Mouse (Mus musculus) limb, embryonic 11.5 days (tissue): ENCODE data around the gene Adh6b. TPM values are rescaled to one million over a fixed set of nuclear protein-coding genes. Genes with fewer than 3 reads are reported as not detected.

ENCODE experiments used
- ATAC-seq: fragments of 200-750 bp; cut with Nextera tagmentation; 2 replicates; pipeline ENCODE4 v1.8.0; 2017; ENCODE audit warnings: low read depth; ENCODE audit not compliant: insufficient number of reproducible peaks, low FRiP score, low TSS enrichment
- DNase-seq: peaks from one replicate; pipeline ENCODE4 v3.0.0-alpha.2; 2015; ENCODE audit warnings: low spot score
- H3K27ac ChIP-seq: fragments of 300-500 bp; sonication (generic); replicated peaks from 2 replicates; pipeline ENCODE4 v1.5.1; 2014; ENCODE audit warnings: low read depth, mild to moderate bottlenecking, low read length
- H3K27me3 ChIP-seq: fragments of 300-500 bp; sonication (generic); 2 replicates; pipeline ENCODE4 v1.6.1; 2014; ENCODE audit warnings: mild to moderate bottlenecking, low read length, mixed read lengths; ENCODE audit not compliant: control insufficient read depth, insufficient read depth
- H3K36me3 ChIP-seq: fragments of 300-500 bp; sonication (generic); 2 replicates; pipeline ENCODE4 v1.6.1; 2014; ENCODE audit warnings: mild to moderate bottlenecking, low read length, moderate library complexity, mixed read lengths; ENCODE audit not compliant: control insufficient read depth, insufficient read depth
- H3K4me1 ChIP-seq: fragments of 300-500 bp; sonication (generic); 2 replicates; pipeline ENCODE4 v1.6.1; 2014; ENCODE audit warnings: low read length, mixed read lengths; ENCODE audit not compliant: control insufficient read depth, insufficient read depth
- H3K4me2 ChIP-seq: fragments of 300-500 bp; sonication (generic); 2 replicates; pipeline ENCODE4 v1.6.1; 2014; ENCODE audit warnings: low read depth, mild to moderate bottlenecking, moderate library complexity; ENCODE audit not compliant: severe bottlenecking
- H3K4me3 ChIP-seq: fragments of 300-500 bp; sonication (generic); 2 replicates; pipeline ENCODE4 v1.5.1; 2014; ENCODE audit warnings: low read depth, low read length
- H3K9ac ChIP-seq: fragments of 300-500 bp; sonication (generic); 2 replicates; pipeline ENCODE4 v1.6.1; 2014; ENCODE audit warnings: mild to moderate bottlenecking, low read length
- H3K9me3 ChIP-seq: fragments of 300-500 bp; sonication (generic); 2 replicates; pipeline ENCODE4 v1.6.1; 2016; ENCODE audit warnings: low read length; ENCODE audit not compliant: control insufficient read depth
- WGBS: fragments of 180-500 bp; shearing (Covaris S2); extraction: QIAGEN DNeasy Blood & Tissue Kit; methylation state at CpG from one replicate; pipeline ENCODE4 v1.1.7; 2014; 5-methylcytosine and 5-hydroxymethylcytosine counted together
- polyA plus RNA-seq: library from polyadenylated mRNA; unstranded; fragments of >200 nt; fragmentation: Nextera tagmentation; extraction: Ambion mirVana; gene quantifications from 2 replicates; pipeline ENCODE4 v1.2.1, GENCODE M21; 2014

Adh6b gene
- polyA plus RNA-seq, 1 experiment from 2014 or later: 0.45 TPM

- Histone ChIP-seq H3K27ac (no peak overlapping the region), H3K9me3 (no peaks in the 10 kb centered on the region), H3K36me3 (no peaks in the 10 kb centered on the region), H3K27me3 (no peaks in the 10 kb centered on the region), H3K4me2 (no peak overlapping the region), H3K9ac (no peak overlapping the region), H3K4me1 (no peaks in the 10 kb centered on the region), H3K4me3 (no peak overlapping the region)
- DNase-seq (no peak), ATAC-seq (no peak)
- WGBS: 55% methylated on average over 3 of the region's 3 CpGs
These were observed 5.3 kb upstream of the Adh6b start for GRCm38 (mm10) chr3:138336104-138336754.

DNA sequence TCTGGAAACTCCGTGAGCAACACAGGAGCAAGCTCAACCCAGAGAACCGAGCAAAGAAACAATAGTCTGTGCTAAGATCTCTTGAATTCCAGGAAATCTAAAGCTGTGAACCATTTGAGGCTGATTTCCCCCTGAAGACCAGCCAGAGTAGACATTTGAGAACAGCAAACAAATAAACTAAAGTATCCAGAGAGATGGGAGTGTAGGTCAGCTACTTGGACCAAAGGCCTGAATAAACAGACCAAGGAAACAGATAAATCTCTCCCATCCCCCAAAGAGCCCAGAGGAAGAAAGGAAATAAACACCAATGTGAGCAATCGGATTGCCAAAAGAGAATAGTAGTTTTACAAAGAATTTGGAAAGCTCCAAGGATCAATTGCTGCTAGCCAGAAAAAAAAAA is 5.5 kb downstream of the Adh6b start:
- Histone ChIP-seq H3K36me3 (no peaks in the 10 kb centered on the region), H3K4me1 (no peaks in the 10 kb centered on the region), H3K27ac (no peak overlapping the region), H3K9ac (no peak overlapping the region), H3K4me3 (no peak overlapping the region), H3K9me3 (no peaks in the 10 kb centered on the region), H3K27me3 (no peaks in the 10 kb centered on the region), H3K4me2 (no peak overlapping the region)
- no peak for DNase-seq
- ATAC-seq: no peak
- WGBS: 63% methylated on average over 3 of the region's 3 CpGs

- 93% methylated on average over 11 of the region's 11 CpGs for WGBS
- no peaks in the 10 kb centered on the region for H3K27me3 ChIP-seq
- H3K4me3 ChIP-seq: no peak overlapping the region
- no peaks in the 10 kb centered on the region for H3K9me3 ChIP-seq
- no peaks in the 10 kb centered on the region for H3K4me1 ChIP-seq
- DNase-seq (no peak), ATAC-seq (no peak)
- no peak overlapping the region for H3K9ac ChIP-seq
- no peaks in the 10 kb centered on the region for H3K36me3 ChIP-seq
- no peak overlapping the region for H3K4me2 ChIP-seq
- no peak overlapping the region for H3K27ac ChIP-seq
These were observed 10.6 kb downstream of the Adh6b start for GRCm38 (mm10) chr3:138352012-138352809.

GRCm38 (mm10) chr3:138358856-138359255 is 17.3 kb downstream of the Adh6b start:
- no peaks in the 10 kb centered on the region for H3K9me3 ChIP-seq
- H3K27ac ChIP-seq: no peak overlapping the region
- no peaks in the 10 kb centered on the region for H3K27me3 ChIP-seq
- no peak overlapping the region for H3K4me2 ChIP-seq
- WGBS: 84% methylated on average over 7 of the region's 7 CpGs
- H3K4me1 ChIP-seq: no peaks in the 10 kb centered on the region
- no peak overlapping the region for H3K4me3 ChIP-seq
- ATAC-seq (no peak), DNase-seq (no peak)
- H3K9ac ChIP-seq: no peak overlapping the region
- H3K36me3 ChIP-seq: no peaks in the 10 kb centered on the region

- DNase-seq: no peak
- WGBS: 88% methylated on average over 4 of the region's 4 CpGs
- H3K27me3 ChIP-seq: no peaks in the 10 kb centered on the region
These were observed 19.1 kb downstream of the Adh6b start for GRCm38 (mm10) chr3:138360721-138361120.

GRCm38 (mm10) chr3:138362920-138363319 is 21.3 kb downstream of the Adh6b start:
- Histone ChIP-seq H3K4me2 (no peak overlapping the region), H3K27me3 (no peaks in the 10 kb centered on the region), H3K9me3 (no peaks in the 10 kb centered on the region), H3K9ac (no peak overlapping the region), H3K27ac (no peak overlapping the region), H3K36me3 (no peaks in the 10 kb centered on the region), H3K4me1 (no peaks in the 10 kb centered on the region), H3K4me3 (no peak overlapping the region)
- ATAC-seq: no peak
- DNase-seq: no peak
- 84% methylated on average over 2 of the region's 2 CpGs for WGBS

More at GRCm38 (mm10) chr3:138360721-138361120, 19.1 kb downstream of the Adh6b start:
- H3K4me3 ChIP-seq: no peak overlapping the region
- no peak overlapping the region for H3K4me2 ChIP-seq
- no peaks in the 10 kb centered on the region for H3K4me1 ChIP-seq
- no peak for ATAC-seq
- no peaks in the 10 kb centered on the region for H3K36me3 ChIP-seq
- H3K27ac ChIP-seq: no peak overlapping the region
- H3K9me3 ChIP-seq: no peaks in the 10 kb centered on the region
- H3K9ac ChIP-seq: no peak overlapping the region

GRCm38 (mm10) chr3:138366181-138366580 is 24.6 kb downstream of the Adh6b start:
- DNase-seq (no peak), ATAC-seq (no peak)
- no peaks in the 10 kb centered on the region for H3K27me3 ChIP-seq
- H3K9ac ChIP-seq: no peak overlapping the region
- 70% methylated on average over 2 of the region's 2 CpGs for WGBS
- H3K4me2 ChIP-seq: no peak overlapping the region
- no peak overlapping the region for H3K4me3 ChIP-seq
- H3K9me3 ChIP-seq: no peaks in the 10 kb centered on the region
- H3K36me3 ChIP-seq: no peaks in the 10 kb centered on the region
- no peaks in the 10 kb centered on the region for H3K4me1 ChIP-seq
- no peak overlapping the region for H3K27ac ChIP-seq

DNA sequence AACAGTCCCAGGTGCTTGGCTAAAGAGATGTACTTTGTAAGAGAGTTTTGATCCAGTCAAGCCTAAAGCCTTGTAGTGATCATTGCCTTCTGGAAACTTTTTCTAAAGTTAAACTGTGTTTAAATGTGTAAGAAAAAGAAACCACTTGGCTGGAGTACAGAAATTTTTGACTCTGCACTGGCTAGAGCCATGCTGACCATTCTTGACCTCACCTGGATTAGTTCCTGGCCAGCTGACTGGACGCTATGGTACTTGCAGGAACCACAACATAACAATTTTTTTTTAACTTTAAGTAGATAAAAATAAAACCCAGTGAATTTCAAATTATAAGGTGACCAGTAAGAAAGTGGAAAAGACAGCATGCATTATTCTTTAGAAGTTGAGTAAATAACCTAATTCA is 28.0 kb downstream of the Adh6b start:
- DNase-seq: no peak
- Histone ChIP-seq H3K9me3 (no peaks in the 10 kb centered on the region), H3K36me3 (no peaks in the 10 kb centered on the region), H3K4me3 (no peak overlapping the region), H3K27me3 (no peaks in the 10 kb centered on the region), H3K9ac (no peak overlapping the region), H3K4me1 (no peaks in the 10 kb centered on the region), H3K27ac (no peak overlapping the region), H3K4me2 (no peak overlapping the region)
- no peak for ATAC-seq
- 84% methylated on average over 1 of the region's 1 CpGs for WGBS
